Mouse (Mus musculus): ENCODE measurements around the gene Rrbp1. TPM values are rescaled to one million over a fixed set of nuclear protein-coding genes. Genes with fewer than 3 reads are reported as not detected.

Rrbp1 gene
- total RNA-seq, 2 experiments from 2014 or later, result 177 to 228 TPM

DNA sequence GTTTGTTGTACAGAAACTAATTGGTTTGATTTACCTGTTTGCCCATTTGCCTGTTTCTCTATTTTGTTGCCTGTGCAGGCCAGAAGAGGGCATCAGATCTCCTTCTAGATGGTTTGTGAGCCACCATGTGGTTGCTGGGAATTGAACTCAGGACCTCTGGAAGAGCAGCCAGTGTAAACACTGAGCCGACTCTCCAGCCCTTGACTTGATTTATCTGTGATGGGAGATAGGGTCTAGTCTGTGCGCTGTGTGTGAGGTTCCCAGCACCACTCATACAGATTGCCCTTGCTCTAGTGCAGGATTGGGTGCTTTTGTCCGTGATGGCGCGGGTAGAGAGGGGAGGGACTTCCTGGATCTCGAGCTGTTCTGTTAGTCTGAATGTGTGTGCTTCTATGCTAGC is 85.2 kb downstream of the Rrbp1 start:
- no peak for ATAC-seq (replicated peaks; ENCODE audit: poor library complexity, severe bottlenecking)

- no peak for ATAC-seq (replicated peaks; ENCODE audit: poor library complexity, severe bottlenecking)
Observed at GRCm38 (mm10) chr2:143924085-143924484, 87.0 kb downstream of the Rrbp1 start.

DNA sequence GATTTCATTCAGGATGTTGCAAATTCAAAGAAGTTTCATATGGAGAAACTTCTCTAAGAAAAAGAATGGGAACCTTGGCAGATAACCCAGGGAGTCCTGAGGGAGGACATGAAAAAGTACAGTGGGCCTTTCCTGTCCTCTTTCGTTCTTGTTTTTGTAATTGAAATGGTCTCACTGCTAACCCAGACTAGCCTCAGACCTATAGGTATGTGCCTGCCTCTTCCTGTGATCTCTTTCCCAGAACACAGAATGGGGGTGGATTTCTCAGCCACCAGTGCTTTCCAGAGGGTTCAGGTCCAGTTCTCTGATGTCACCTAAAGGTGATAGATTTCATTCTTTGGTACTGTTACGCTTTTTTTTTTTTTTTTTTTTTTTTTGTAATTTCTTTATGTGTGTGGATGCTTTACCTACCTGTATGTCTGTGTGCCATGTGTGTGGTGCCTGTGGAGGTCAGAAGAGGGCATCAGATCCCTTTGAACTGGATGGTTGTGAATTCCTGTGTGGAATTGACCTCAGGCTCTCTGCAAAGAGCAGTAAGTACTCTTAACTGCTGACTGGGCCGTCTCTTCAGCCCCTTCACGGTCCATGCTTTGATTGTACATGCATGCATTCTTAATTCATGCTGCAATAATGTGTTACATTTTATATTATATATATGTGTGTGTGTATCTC is 92.1 kb downstream of the Rrbp1 start:
- ATAC-seq (replicated peaks; ENCODE audit: poor library complexity, severe bottlenecking), result peak; percentile 12

DNA sequence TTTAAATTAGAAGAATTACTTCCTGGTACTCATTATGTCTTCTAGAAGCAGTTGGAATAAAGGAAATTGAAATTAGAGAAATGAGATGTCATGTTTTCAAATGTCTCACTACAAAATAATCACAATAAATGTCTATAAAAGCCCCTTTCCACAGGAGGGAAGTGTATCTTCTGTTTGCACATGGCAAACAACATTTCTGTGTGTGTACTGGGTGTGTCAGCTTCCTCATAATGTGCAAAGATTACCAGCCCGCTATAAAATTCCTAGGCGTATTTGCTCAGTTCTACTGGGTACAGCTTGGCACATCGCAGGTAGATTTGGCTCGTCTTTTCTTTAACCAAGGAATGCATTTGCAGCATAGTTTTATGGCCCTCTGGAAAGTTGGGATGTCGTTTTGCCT is 93.4 kb downstream of the Rrbp1 start:
- no peak for ATAC-seq (replicated peaks; ENCODE audit: poor library complexity, severe bottlenecking)

GRCm38 (mm10) chr2:143916229-143916628 is 94.8 kb downstream of the Rrbp1 start:
- peak; percentile 10; the same call in 1 of the 2 replicates for ATAC-seq (replicated peaks; ENCODE audit: poor library complexity, severe bottlenecking)

DNA sequence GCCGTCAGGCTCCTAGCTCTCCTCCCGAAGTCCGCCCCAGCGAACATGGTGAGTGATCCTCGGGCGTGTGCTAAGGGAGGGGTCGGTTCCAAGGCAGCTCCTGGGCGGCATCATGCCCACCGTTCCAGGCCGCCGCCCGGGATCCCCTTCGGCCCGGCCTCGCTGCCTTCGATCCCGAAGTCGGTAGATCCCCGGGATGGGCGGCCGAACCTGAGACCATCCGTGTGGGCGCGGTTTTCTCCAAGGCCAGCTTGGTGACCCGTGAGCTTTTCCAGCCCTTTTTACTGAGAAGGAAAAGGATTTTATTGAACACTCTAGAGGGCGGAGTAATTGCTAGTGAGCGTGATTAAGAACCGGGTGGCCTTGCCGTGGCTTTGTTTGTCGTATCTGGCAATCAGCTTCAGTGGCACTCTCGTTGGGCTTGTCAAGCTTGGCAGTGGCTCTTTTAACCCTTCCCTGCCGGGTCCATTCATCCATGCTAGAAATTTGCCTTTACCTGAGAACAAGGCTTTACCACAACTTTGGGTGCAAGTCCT is 95.4 kb downstream of the Rrbp1 start:
- ATAC-seq (replicated peaks; ENCODE audit: poor library complexity, severe bottlenecking), result peak; percentile 8

DNA sequence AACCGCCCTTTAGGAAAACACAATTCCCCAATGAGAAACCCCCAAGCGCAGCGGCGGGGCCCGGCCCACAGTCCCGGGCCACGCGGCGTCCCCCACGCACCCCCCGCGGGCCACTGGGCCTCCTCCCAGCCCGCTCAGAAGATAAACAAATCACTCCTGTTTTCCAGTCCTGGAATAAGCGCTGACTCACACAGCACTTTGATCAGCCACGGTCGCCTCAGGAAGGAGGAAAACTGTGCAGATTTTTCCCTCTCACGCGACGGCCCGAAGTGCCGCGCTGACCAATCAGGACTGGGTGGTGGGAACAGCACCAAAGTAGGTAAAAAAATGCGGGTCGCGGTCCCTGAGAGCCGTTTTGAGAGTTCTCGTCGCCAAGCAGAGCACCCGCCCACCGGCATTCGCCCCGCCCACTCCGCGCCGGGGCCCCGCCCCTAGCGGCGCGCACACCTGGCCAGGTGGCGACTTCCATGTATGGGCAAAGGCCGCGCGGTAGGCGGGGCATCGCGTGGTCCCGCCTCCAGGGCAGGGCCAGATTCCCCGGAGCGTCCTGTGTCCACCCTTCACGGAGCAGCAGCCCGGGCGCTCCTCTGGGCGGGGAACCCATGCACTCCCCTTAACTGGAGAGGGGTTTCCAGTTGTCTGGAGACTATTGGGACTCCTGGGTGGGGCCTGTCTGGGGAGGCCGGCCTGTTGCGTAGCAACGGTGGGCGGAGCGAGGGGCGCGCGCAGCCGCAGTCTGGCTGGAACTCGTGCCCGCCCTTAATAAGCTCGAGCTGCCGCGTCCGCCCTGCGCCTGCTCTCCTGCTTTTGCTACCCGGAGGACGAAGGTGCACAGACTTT is 96.1 kb downstream of the Rrbp1 start, which contains the start of gene Dstn:
TSS of gene Dstn (plus strand) at position 561 of the 840 bp plus-strand sequence.
- ATAC-seq (replicated peaks; ENCODE audit: poor library complexity, severe bottlenecking), result peak; percentile 74

- ATAC-seq (replicated peaks; ENCODE audit: poor library complexity, severe bottlenecking), result no peak
Observed at GRCm38 (mm10) chr2:143914221-143914620, 96.8 kb downstream of the Rrbp1 start.

GRCm38 (mm10) chr2:143912199-143912598 is 98.9 kb downstream of the Rrbp1 start:
- no peak for ATAC-seq (replicated peaks; ENCODE audit: poor library complexity, severe bottlenecking)

GRCm38 (mm10) chr2:143909230-143909629 is 101.8 kb downstream of the Rrbp1 start:
- no peak for ATAC-seq (replicated peaks; ENCODE audit: poor library complexity, severe bottlenecking)

GRCm38 (mm10) chr2:143904896-143905295 is 106.2 kb downstream of the Rrbp1 start:
- no peak for ATAC-seq (replicated peaks; ENCODE audit: poor library complexity, severe bottlenecking)

DNA sequence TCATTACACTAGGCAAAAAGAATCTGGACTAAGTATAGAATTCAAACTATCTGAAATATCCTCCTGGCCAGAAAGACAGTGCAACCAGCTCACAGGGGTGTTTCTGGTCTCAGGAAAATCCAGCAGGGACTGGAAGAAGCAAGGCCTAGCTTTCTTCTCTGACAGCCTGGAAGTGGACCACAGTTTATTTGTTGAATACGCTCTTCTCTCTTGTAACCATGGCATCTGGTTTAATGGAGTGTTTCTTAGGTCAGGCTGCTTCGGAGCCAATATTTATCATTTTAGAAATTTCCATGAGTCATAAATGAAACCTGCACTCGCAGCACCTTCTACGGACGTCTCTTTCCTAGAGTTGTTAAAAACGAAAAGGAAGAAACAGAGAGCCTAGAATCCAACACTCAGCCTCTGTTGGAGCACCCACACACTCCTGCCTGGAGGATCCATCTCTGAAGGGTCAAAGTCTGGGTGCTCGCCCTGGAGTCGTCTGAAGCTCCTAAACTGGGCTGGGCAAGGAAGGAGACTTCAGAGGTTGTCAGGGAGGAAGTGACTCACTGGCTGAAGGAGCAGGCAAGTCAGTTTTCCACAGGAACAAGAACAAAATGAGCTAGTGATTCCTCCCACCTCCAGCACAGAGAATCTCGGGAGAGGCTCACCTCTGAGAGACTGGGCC is 107.6 kb downstream of the Rrbp1 start:
- peak; percentile 46 for ATAC-seq (replicated peaks; ENCODE audit: poor library complexity, severe bottlenecking)

DNA sequence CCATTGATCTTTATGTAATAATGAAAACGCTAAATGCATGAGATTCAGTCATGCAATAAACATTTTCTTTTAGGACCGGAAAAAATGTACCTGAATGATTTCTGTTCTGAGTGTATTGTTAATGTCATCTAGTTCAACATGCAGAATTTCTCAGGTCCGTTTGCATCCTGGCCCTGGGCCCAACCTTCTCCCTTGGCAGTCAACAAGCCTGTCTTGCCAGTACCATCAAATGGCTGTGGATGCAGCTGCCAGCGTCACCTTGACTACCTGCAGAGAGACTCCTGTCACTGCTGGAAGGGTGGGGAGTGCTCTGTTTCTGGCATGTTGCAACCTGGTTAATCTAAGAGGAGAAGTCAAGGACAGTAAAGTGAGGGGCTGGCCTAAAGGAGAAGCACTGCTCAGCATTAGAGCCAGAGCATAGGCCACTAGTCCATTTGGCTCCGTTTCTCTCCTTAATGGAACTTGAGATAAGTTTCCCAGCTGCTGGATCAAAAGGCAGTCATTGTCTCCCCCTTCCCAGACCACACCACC is 110.2 kb downstream of the Rrbp1 start:
- no peak for ATAC-seq (replicated peaks; ENCODE audit: poor library complexity, severe bottlenecking)

DNA sequence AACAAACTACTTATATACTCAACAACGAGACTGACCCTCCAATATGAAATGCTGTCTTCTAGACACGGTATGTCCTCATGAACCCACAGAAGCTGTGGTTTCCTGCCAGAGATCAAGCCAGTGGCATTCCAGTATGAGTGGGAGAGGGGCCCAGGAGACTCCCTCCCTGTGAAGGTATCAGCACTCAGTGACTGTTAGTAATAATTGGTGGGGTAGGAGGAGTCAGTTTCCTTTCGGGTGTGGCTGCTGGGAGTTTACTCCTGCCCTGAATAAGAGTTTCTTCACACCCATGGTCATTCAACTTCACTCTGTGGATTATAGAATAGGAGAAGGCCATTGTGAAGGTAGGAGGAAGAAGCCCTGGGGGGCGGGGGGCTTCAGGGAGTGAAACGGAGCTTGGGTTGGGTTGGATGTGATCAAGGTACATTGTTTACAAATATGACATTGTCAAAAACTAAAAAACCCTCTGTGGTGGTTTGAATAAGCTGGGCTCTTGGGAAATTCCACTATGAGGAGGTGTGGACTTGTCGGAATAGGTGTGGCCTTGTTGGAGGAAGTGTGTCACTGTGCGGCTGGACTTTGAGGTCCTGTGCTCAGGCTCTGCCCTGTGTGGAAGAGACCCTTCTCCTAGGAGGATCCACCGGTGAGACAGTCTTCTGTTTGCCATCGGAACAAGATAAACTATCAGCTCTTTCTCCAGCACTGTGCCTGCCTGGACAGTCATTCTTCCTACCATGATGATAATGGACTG is 111.4 kb downstream of the Rrbp1 start:
- peak; percentile 64 for ATAC-seq (replicated peaks; ENCODE audit: poor library complexity, severe bottlenecking)

Other genes with a start within 250 kb of the Rrbp1 start
- not detected in 2 replicates for gene Bfsp1, start 148.1 kb downstream of the Rrbp1 start, total RNA-seq (2014; fragmentation: Nextera tagmentation)
- 0.13 TPM in 1 of 2 replicates, not detected in the other for gene Bfsp1, start 148.1 kb downstream of the Rrbp1 start, total RNA-seq (2017)
- 285 and 354 TPM in 2 replicates for gene Dstn, start 95.9 kb downstream of the Rrbp1 start, total RNA-seq (2014; fragmentation: Nextera tagmentation)
- gene Dstn, start 95.9 kb downstream of the Rrbp1 start, total RNA-seq (2017), result 581 and 644 TPM in 2 replicates
- not detected in 2 replicates for gene Banf2, start 21.8 kb upstream of the Rrbp1 start, total RNA-seq (2014; fragmentation: Nextera tagmentation)
- gene Banf2, start 21.8 kb upstream of the Rrbp1 start, total RNA-seq (2017), result not detected in 2 replicates

All from granulocyte monocyte progenitor cell, adult 5-6 weeks (primary cell).